Mouse (Mus musculus): ENCODE results near the gene Vmn2r106. TPM values are rescaled to one million over a fixed set of nuclear protein-coding genes. Genes with fewer than 3 reads are reported as not detected.

Gene Vmn2r106
- not detected for polyA plus RNA-seq (2014; fragmentation: Illumina TruSeq; extraction: RNeasy Lipid Tissue Mini Kit (QIAGEN cat#74804); ENCODE audit: low read depth, low replicate concordance)

DNA sequence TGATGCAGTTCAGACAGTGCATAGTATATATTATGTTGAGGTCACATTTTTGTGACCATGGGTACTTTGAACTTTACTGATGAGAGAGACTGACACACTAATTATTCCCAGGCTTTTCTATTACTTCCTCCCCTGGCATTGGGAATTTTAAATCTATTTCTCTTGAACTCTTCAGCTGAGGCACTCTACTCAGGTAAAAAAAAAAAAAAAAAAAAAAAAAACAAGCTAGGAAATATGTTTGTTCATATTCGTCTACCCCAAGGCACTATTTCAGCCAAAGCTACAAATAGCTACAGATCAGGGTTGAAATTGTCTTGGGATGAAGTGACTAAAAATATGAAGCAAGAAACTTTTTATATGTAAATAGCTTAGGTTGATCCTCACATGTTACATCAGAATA is at the start of gene Vmn2r106:
Vmn2r106 (minus strand) TSS at position 101 of the 400 bp plus-strand sequence.

GRCm38 (mm10) chr17:20234952-20235351 is 50.4 kb downstream of the Vmn2r106 start, which contains the start of gene Vmn2r105:
Gene Vmn2r105, minus strand, starts transcription at chr17:20235052.

Other genes with a start within 250 kb of the Vmn2r106 start
- gene Vmn2r104, start 237.2 kb downstream of the Vmn2r106 start, polyA plus RNA-seq (2014; fragmentation: Illumina TruSeq; extraction: RNeasy Lipid Tissue Mini Kit (QIAGEN cat#74804); ENCODE audit: low read depth, low replicate concordance) = not detected
- gene Fpr-rs7, start 171.3 kb downstream of the Vmn2r106 start, polyA plus RNA-seq (2014; fragmentation: Illumina TruSeq; extraction: RNeasy Lipid Tissue Mini Kit (QIAGEN cat#74804); ENCODE audit: low read depth, low replicate concordance) = not detected
- gene Fpr-rs6, start 102.5 kb downstream of the Vmn2r106 start, polyA plus RNA-seq (2014; fragmentation: Illumina TruSeq; extraction: RNeasy Lipid Tissue Mini Kit (QIAGEN cat#74804); ENCODE audit: low read depth, low replicate concordance) = not detected
- gene Vmn2r105, start 50.5 kb downstream of the Vmn2r106 start, polyA plus RNA-seq (2014; fragmentation: Illumina TruSeq; extraction: RNeasy Lipid Tissue Mini Kit (QIAGEN cat#74804); ENCODE audit: low read depth, low replicate concordance) = not detected
- gene Vmn2r107, start 59.7 kb upstream of the Vmn2r106 start, polyA plus RNA-seq (2014; fragmentation: Illumina TruSeq; extraction: RNeasy Lipid Tissue Mini Kit (QIAGEN cat#74804); ENCODE audit: low read depth, low replicate concordance) = 0.91 TPM
- gene Vmn1r224, start 128.6 kb upstream of the Vmn2r106 start, polyA plus RNA-seq (2014; fragmentation: Illumina TruSeq; extraction: RNeasy Lipid Tissue Mini Kit (QIAGEN cat#74804); ENCODE audit: low read depth, low replicate concordance) = 2.2 TPM
- not detected for gene Vmn2r108, start 195.8 kb upstream of the Vmn2r106 start, polyA plus RNA-seq (2014; fragmentation: Illumina TruSeq; extraction: RNeasy Lipid Tissue Mini Kit (QIAGEN cat#74804); ENCODE audit: low read depth, low replicate concordance)
- not detected for gene Vmn1r225, start 212.6 kb upstream of the Vmn2r106 start, polyA plus RNA-seq (2014; fragmentation: Illumina TruSeq; extraction: RNeasy Lipid Tissue Mini Kit (QIAGEN cat#74804); ENCODE audit: low read depth, low replicate concordance)

Data from testis, adult 10 weeks (tissue).